Mouse (Mus musculus) forebrain, postnatal 0 days (tissue): ENCODE measurements around the gene F2rl1. TPM values are rescaled to one million over a fixed set of nuclear protein-coding genes. Genes with fewer than 3 reads are reported as not detected.
A peak's percentile ranks its signal among the peaks of the same experiment; 100 is the strongest.
"Not testable (repeated sequence)": the region's sequence is repeated elsewhere in the genome, so short reads cannot be mapped to it uniquely, and the experiment has no call there.

Experiments
- ATAC-seq: fragments of 200-750 bp; cut with Nextera tagmentation; 2 replicates; pipeline ENCODE4 v1.8.0; 2017; ENCODE audit warnings: mild to moderate bottlenecking, moderate library complexity
- DNase-seq: peaks from one replicate; pipeline ENCODE4 v3.0.0-alpha.2; 2015
- H3K27ac ChIP-seq: fragments of 300-500 bp; sonication (generic); 2 replicates; pipeline ENCODE4 v1.5.1; 2014; ENCODE audit warnings: low read depth, mild to moderate bottlenecking, antibody characterized with exemption, low read length, moderate library complexity, mixed read lengths
- H3K27me3 ChIP-seq: fragments of 300-500 bp; sonication (generic); 2 replicates; pipeline ENCODE4 v1.6.1; 2014; ENCODE audit warnings: mild to moderate bottlenecking, low read length, mixed read lengths; ENCODE audit not compliant: insufficient read depth
- H3K36me3 ChIP-seq: fragments of 300-500 bp; sonication (generic); 2 replicates; pipeline ENCODE4 v1.6.1; 2014; ENCODE audit warnings: mild to moderate bottlenecking, moderate library complexity; ENCODE audit not compliant: insufficient read depth
- H3K4me1 ChIP-seq: fragments of 300-500 bp; sonication (generic); 2 replicates; pipeline ENCODE4 v1.6.1; 2014; ENCODE audit warnings: antibody characterized with exemption; ENCODE audit not compliant: insufficient read depth
- H3K4me2 ChIP-seq: fragments of 300-500 bp; sonication (generic); 2 replicates; pipeline ENCODE4 v1.6.1; 2014; ENCODE audit warnings: low read depth, mild to moderate bottlenecking, moderate library complexity
- H3K4me3 ChIP-seq: fragments of 300-500 bp; sonication (generic); 2 replicates; pipeline ENCODE4 v1.5.1; 2014; ENCODE audit warnings: low read depth, low read length, mixed read lengths
- H3K9ac ChIP-seq: fragments of 300-500 bp; sonication (generic); 2 replicates; pipeline ENCODE4 v1.6.1; 2014; ENCODE audit warnings: mild to moderate bottlenecking
- H3K9me3 ChIP-seq: fragments of 300-500 bp; sonication (generic); 2 replicates; pipeline ENCODE4 v1.6.1; 2016; ENCODE audit warnings: low read length
- CTCF ChIP-seq: sonication (generic); IDR thresholded peaks from 2 replicates; pipeline ENCODE4 v1.5.1; 2016; ENCODE audit warnings: antibody characterized with exemption, control low read depth, low read depth
- WGBS: fragments of 180-500 bp; shearing (Covaris S2); extraction: QIAGEN DNeasy Blood & Tissue Kit; methylation state at CpG from one replicate; pipeline ENCODE4 v1.1.7; 2014; 5-methylcytosine and 5-hydroxymethylcytosine counted together
- polyA plus RNA-seq: library from polyadenylated mRNA; unstranded; fragments of >200 nt; fragmentation: Nextera tagmentation; extraction: Ambion mirVana; gene quantifications from 2 replicates; pipeline ENCODE4 v1.2.1, GENCODE M21; 2015
- total RNA-seq: library from RNA; depleted of rRNA; stranded (reverse); fragments of >200 nt; gene quantifications from 2 replicates; pipeline ENCODE4 v1.2.3, GENCODE M21; 2014

The F2rl1 gene
- total and polyA plus RNA-seq, 2 experiments from 2014 or later, result 0.05 to 0.19 TPM

DNA sequence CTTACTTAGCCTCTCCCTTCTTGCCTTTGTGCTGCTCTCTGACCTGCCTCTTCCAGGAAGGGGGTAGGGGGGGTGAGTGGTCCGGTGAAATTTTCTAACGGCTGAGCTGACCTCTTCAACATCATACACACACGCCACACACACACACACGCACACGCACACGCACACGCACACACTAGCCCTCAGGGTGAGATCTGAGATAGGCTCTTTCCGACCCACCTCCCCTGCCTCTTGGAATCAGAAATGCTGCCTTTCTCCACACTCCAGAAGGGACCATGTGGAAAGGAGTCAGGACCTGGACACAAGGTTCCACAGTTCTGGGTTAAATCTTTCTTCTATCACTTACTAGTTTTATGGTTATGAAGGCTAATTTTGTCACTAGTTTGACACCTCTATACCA, 8.6 kb upstream of the F2rl1 start:
- no peak overlapping the region for H3K27ac ChIP-seq
- H3K4me2 ChIP-seq, result no peak overlapping the region
- H3K4me3 ChIP-seq, result no peak overlapping the region
- 32% methylated on average over 8 of the region's 8 CpGs for WGBS
- TF ChIP-seq CTCF, result no peak
- H3K36me3 ChIP-seq, result no peaks in the 10 kb centered on the region
- ATAC-seq (peak; percentile 28; the same call in 1 of the 2 replicates), DNase-seq (no peak)
- no peak overlapping the region for H3K9ac ChIP-seq
- no peaks in the 10 kb centered on the region for H3K9me3 ChIP-seq
- H3K4me1 ChIP-seq, result peaks cover 12% of the 10 kb centered on the region; the same call in 1 of the 2 replicates
- no peaks in the 10 kb centered on the region for H3K27me3 ChIP-seq

DNA sequence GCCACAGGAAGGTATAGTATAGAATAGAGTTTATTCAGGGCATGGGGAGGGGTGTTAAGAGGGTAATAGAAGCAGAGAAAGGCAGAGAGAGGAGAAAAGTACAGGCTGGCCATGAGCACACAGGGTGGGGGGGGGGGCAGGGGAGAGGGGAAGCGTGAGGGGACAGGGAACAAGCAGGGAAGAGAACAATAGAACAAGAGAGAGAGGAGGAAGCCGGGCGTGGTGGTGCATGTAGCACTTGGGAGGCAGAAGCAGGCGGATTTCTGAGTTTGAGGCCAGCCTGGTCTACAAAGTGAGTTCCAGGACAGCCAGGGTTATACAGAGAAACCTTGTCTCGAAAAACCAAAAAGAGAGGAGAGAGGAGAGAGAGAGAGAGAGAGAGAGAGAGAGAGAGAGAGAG, 8.1 kb upstream of the F2rl1 start:
- H3K4me1 ChIP-seq, result peaks cover 12% of the 10 kb centered on the region; the same call in 1 of the 2 replicates
- not testable (repeated sequence) for H3K9me3 ChIP-seq, H3K9ac ChIP-seq, DNase-seq, H3K4me2 ChIP-seq, H3K27me3 ChIP-seq, H3K4me3 ChIP-seq, H3K36me3 ChIP-seq, H3K27ac ChIP-seq, ATAC-seq
- WGBS, result 73% methylated on average over 4 of the region's 5 CpGs

GRCm38 (mm10) chr13:95531273-95532045, 6.4 kb upstream of the F2rl1 start:
- H3K9me3 ChIP-seq, result no peaks in the 10 kb centered on the region
- no peak overlapping the region for H3K9ac ChIP-seq
- H3K27me3 ChIP-seq, result peaks cover 3% of the 10 kb centered on the region; the same call in 1 of the 2 replicates
- H3K27ac ChIP-seq, result no peak overlapping the region
- 52% methylated on average over 9 of the region's 9 CpGs for WGBS
- H3K4me1 ChIP-seq, result peaks cover 12% of the 10 kb centered on the region; the same call in 1 of the 2 replicates
- no peaks in the 10 kb centered on the region for H3K36me3 ChIP-seq
- TF ChIP-seq CTCF, result no peak
- DNase-seq (no peak), ATAC-seq (no peak)
- no peak overlapping the region for H3K4me2 ChIP-seq
- no peak overlapping the region for H3K4me3 ChIP-seq

GRCm38 (mm10) chr13:95529246-95529645, 4.2 kb upstream of the F2rl1 start:
- Histone ChIP-seq H3K36me3 (no peaks in the 10 kb centered on the region), H3K4me2 (no peak overlapping the region), H3K27ac (no peak overlapping the region), H3K4me3 (no peak overlapping the region), H3K9ac (no peak overlapping the region), H3K9me3 (no peaks in the 10 kb centered on the region), H3K27me3 (peaks cover 19% of the 10 kb centered on the region), H3K4me1 (peaks cover 14% of the 10 kb centered on the region; the same call in 1 of the 2 replicates)
- DNase-seq (no peak), ATAC-seq (no peak)
- TF ChIP-seq CTCF, result no peak
- 91% methylated on average over 2 of the region's 2 CpGs for WGBS

DNA sequence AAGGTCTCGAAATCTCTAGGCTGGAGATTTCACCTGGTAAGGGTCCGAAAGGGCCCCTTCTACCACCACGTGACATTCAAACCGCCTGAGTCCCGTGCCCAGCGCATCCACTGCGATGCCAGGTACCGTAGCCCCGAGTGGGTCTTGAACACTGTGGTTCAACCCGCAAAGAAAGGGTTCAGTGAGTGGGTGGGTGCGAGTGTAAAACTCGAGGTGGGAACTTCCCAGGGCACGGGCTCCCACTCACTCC, 678 bp downstream of the F2rl1 start:
- Histone ChIP-seq H3K36me3 (no peaks in the 10 kb centered on the region), H3K9ac (peak overlapping the region; percentile 18; the same call in 1 of the 2 replicates), H3K9me3 (no peaks in the 10 kb centered on the region), H3K4me1 (0 out of 2 replicates have a peak, but pooled peaks cover 14% of the 10 kb centered on the region), H3K27me3 (peaks cover 29% of the 10 kb centered on the region), H3K4me3 (peak overlapping the region; percentile 29), H3K4me2 (peak overlapping the region; percentile 59), H3K27ac (no peak overlapping the region)
- no peak for DNase-seq
- TF ChIP-seq CTCF, result no peak
- ATAC-seq, result peak; percentile 36
- 4% methylated on average over 13 of the region's 13 CpGs for WGBS

DNA sequence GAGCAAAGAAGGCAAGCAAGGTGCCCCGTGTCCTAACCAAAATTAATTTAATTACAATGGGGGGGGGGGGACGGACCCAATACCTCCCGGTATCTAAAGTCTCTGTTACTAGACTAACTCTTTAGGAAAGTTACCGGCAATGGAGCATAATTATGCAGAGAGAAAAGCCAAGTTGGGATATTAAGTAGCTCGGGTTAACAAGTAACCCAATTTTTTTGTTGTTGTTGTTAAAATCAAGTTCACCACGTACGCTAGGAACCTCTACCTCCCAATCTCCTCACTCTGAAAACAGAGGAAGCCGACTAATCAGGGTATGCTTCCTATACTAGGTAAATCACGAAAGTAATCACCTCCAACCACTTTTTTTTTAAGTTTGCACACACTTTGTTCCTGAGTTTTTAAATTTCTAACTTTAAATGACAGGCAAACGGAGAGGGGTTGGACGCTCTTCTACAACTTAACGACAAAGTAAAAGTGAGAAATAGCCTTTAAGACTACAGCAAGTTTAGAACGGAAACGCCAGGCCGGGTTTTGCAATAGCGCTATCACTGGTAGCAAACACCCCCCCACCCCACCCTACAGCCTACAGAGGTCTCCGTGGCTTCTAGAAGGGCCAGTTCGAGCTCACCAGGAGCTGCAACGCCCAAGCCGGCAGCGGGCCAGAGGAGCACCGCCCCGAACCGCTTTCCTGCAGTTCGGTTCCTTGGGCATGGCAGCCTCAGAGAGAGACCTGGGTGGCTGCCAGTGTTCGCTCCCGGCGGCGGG, 1.2 kb downstream of the F2rl1 start:
- ATAC-seq (0 out of 2 replicates have a peak, but pooled peaks have one; percentile 18), DNase-seq (peak; percentile 23)
- H3K4me3 ChIP-seq, result peak overlapping the region; percentile 29
- H3K36me3 ChIP-seq, result no peaks in the 10 kb centered on the region
- H3K27me3 ChIP-seq, result peaks cover 29% of the 10 kb centered on the region
- H3K4me2 ChIP-seq, result peak overlapping the region; percentile 59
- 0 out of 2 replicates have a peak, but pooled peaks cover 14% of the 10 kb centered on the region for H3K4me1 ChIP-seq
- peak overlapping the region; percentile 18; the same call in 1 of the 2 replicates for H3K9ac ChIP-seq
- H3K27ac ChIP-seq, result no peak overlapping the region
- no peak for TF ChIP-seq CTCF
- H3K9me3 ChIP-seq, result no peaks in the 10 kb centered on the region
- 4% methylated on average over 29 of the region's 29 CpGs for WGBS

GRCm38 (mm10) chr13:95522176-95522575, 2.9 kb downstream of the F2rl1 start:
- 91% methylated on average over 10 of the region's 10 CpGs for WGBS
- ATAC-seq, result no peak

More at GRCm38 (mm10) chr13:95522176-95522575, 2.9 kb downstream of the F2rl1 start:
- DNase-seq, result no peak
- Histone ChIP-seq H3K9me3 (no peaks in the 10 kb centered on the region), H3K4me1 (0 out of 2 replicates have a peak, but pooled peaks cover 14% of the 10 kb centered on the region), H3K36me3 (no peaks in the 10 kb centered on the region), H3K27ac (no peak overlapping the region), H3K27me3 (peaks cover 29% of the 10 kb centered on the region), H3K4me2 (no peak overlapping the region), H3K4me3 (no peak overlapping the region), H3K9ac (no peak overlapping the region)
- no peak for TF ChIP-seq CTCF
